Mouse (Mus musculus) liver, postnatal 0 days (tissue): ENCODE measurements at regions not wholly inside any gene's neighbourhood (a gene's known extent, or its start where the extent isn't known, plus 50 kb on each side); places are given as distances from the start of the nearest gene placed in this dataset.

Experiments
- ATAC-seq: fragments of 200-750 bp; cut with Nextera tagmentation; 2 replicates; pipeline ENCODE4 v1.8.0; 2017; ENCODE audit warnings: mild to moderate bottlenecking, moderate library complexity
- DNase-seq: peaks from one replicate; pipeline ENCODE4 v3.0.0-alpha.2; 2016
- H3K27ac ChIP-seq: fragments of 300-500 bp; sonication (generic); 2 replicates; pipeline ENCODE4 v1.5.1; 2014; ENCODE audit warnings: antibody characterized with exemption, moderate library complexity, mild to moderate bottlenecking, low read depth
- H3K27me3 ChIP-seq: fragments of 300-500 bp; sonication (generic); 2 replicates; pipeline ENCODE4 v1.6.1; 2014; ENCODE audit warnings: low read length, control low read depth, mixed read lengths; ENCODE audit not compliant: insufficient read depth
- H3K36me3 ChIP-seq: fragments of 300-500 bp; sonication (generic); replicated peaks from 2 replicates; pipeline ENCODE4 v1.6.1; 2014; ENCODE audit warnings: mild to moderate bottlenecking, control low read depth, low read length, moderate library complexity, mixed read lengths; ENCODE audit not compliant: insufficient read depth
- H3K4me1 ChIP-seq: fragments of 300-500 bp; sonication (generic); 2 replicates; pipeline ENCODE4 v1.6.1; 2014; ENCODE audit warnings: antibody characterized with exemption, mild to moderate bottlenecking, control low read depth; ENCODE audit not compliant: insufficient read depth
- H3K4me2 ChIP-seq: fragments of 300-500 bp; sonication (generic); 2 replicates; pipeline ENCODE4 v1.6.1; 2014; ENCODE audit warnings: low read depth, mild to moderate bottlenecking, low read length, moderate library complexity, mixed read lengths
- H3K4me3 ChIP-seq: fragments of 300-500 bp; sonication (generic); 2 replicates; pipeline ENCODE4 v1.5.1; 2014; ENCODE audit warnings: low read depth, low read length
- H3K9ac ChIP-seq: fragments of 300-500 bp; sonication (generic); replicated peaks from 2 replicates; pipeline ENCODE4 v1.6.1; 2014; ENCODE audit warnings: mild to moderate bottlenecking, moderate library complexity
- H3K9me3 ChIP-seq: fragments of 300-500 bp; sonication (generic); 2 replicates; pipeline ENCODE4 v1.6.1; 2016; ENCODE audit warnings: mild to moderate bottlenecking, control low read depth, low read length, mixed read lengths
- CTCF ChIP-seq: sonication (generic); IDR thresholded peaks from 2 replicates; pipeline ENCODE4 v1.5.1; 2016; ENCODE audit warnings: antibody characterized with exemption, low read depth
- EP300 ChIP-seq: IDR thresholded peaks from 2 replicates; pipeline ENCODE4 v1.6.1; 2016; ENCODE audit warnings: antibody characterized with exemption, low read depth, mild to moderate bottlenecking
- WGBS: fragments of 180-500 bp; shearing (Covaris S2); extraction: QIAGEN DNeasy Blood & Tissue Kit; methylation state at CpG from one replicate; pipeline ENCODE4 v1.1.7; 2014; ENCODE audit not compliant: insufficient replicate concordance; 5-methylcytosine and 5-hydroxymethylcytosine counted together

DNA sequence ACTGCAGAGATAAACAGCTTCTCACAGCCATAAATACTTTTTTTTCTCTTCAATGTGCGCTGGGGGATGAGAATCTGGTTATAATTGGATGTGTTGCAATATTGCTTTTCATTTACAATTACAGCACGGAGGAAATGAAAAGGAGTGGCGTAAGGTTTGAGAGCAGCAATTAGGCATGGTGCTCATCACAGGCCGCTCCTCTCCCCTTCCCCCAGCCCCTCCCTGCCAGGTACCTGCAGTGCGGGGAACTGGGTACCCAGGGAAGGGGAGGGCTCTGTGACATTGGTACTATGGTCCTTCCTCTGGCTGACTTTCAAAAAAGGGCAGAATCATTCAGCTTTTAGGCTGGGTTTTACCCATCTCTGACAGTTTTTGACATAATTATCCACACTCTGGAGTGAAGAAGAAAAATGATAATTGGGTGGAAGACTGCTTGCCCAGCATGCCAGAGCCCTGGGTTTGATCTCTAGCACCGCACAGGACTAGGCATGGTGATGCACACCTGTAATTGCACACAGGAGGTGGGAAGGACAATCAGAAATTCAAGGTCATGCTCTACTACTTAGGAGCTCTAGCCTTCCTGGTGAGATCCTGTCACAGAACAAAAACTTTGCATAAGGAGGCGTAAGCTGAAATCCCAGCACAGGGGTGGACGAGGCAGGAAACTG, 59.1 kb upstream of the Ercc4 start:
- H3K36me3 ChIP-seq = no peaks in the 10 kb centered on the region
- no peaks in the 10 kb centered on the region for H3K9me3 ChIP-seq
- WGBS = 78% methylated on average over 8 of the region's 8 CpGs
- H3K4me1 ChIP-seq = no peaks in the 10 kb centered on the region
- no peaks in the 10 kb centered on the region for H3K27me3 ChIP-seq
- no peak overlapping the region for H3K9ac ChIP-seq
- H3K4me3 ChIP-seq = no peak overlapping the region
- no peak for TF ChIP-seq EP300
- no peak for TF ChIP-seq CTCF
- no peak overlapping the region for H3K27ac ChIP-seq
- DNase-seq (no peak), ATAC-seq (no peak)
- no peak overlapping the region for H3K4me2 ChIP-seq

DNA sequence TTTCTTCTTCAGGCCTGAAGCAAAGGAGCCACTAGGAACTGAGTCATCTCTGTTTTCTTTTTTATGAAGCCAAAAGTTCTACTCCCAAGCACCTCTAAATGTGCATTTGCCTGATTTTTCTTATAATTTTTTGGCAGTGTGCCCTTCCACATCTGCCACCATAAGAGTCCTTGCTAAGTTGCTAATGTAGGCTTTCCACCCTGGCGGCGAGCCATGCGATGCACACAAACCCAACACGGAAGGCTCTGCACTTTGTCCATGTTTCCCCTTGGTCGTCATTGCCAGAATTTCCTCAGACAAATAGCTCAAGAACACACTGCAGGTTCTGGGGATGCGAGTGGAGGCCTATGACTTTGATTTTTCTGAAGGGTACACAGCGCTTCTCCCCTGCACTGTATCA, 54.5 kb upstream of the Ercc4 start:
- Histone ChIP-seq H3K27me3 (no peaks in the 10 kb centered on the region), H3K4me3 (no peak overlapping the region), H3K9ac (no peak overlapping the region), H3K27ac (no peak overlapping the region), H3K36me3 (no peaks in the 10 kb centered on the region), H3K4me1 (no peaks in the 10 kb centered on the region), H3K4me2 (no peak overlapping the region), H3K9me3 (no peaks in the 10 kb centered on the region)
- TF ChIP-seq EP300 (no peak), CTCF (no peak)
- no peak for ATAC-seq
- WGBS = 76% methylated on average over 7 of the region's 7 CpGs
- no peak for DNase-seq
